26 mouse cellular contexts compared by ENCODE assay signal in the genomic region with DNA sequence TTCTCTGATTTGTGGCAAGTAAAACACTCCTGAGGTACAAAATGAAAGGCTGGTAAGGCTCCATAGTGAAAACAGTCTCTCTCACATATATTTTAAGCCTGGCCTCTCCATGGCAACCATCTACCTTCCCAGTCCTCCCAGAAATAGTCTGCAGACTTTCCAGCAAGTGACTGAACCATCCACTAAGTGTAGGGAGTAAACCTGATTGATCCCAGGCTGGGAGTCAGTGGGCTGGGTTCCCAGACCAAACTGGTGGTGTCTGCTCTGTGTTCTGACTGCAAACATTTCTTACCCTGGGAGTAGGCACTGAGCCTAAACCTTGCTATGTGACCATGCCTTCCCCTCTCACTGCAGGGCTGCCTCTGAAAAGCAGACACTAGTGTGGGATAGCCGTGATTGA. TPM values are rescaled to one million over a fixed set of nuclear protein-coding genes. Genes with fewer than 3 reads are reported as not detected.
A peak's percentile ranks its signal among the peaks of the same experiment; 100 is the strongest.
DNase-seq lines count a peak whose midpoint lies in the region; ATAC-seq lines count a peak whose summit lies in the region.
"Had no signal": no experiment of that assay in that cellular context is flagged by ENCODE, and none has a peak within 500 bp of the region (broad histone marks: within the 10 kb centered on the region; RNA-seq: fewer than 3 reads in every experiment).

No protein-coding gene starts in this region.

- no peak overlapping the region for H3K27ac ChIP-seq in kidney, embryonic 14.5 days (ENCODE audit: low read depth, low read length)
- no peak overlapping the region for H3K27ac ChIP-seq in stomach, embryonic 15.5 days
- H3K27ac ChIP-seq: hindbrain, embryonic 15.5 days; kidney, embryonic 15.5 days; limb, embryonic 15.5 days; liver, embryonic 14.5 days; midbrain, embryonic 12.5 days; neural tube, embryonic 15.5 days had no signal

- H3K36me3 ChIP-seq in kidney, embryonic 14.5 days (ENCODE audit: control insufficient read depth, insufficient read depth, low read length), result no peaks in the 10 kb centered on the region
- H3K36me3 ChIP-seq in stomach, embryonic 15.5 days, result no peaks in the 10 kb centered on the region
- H3K36me3 ChIP-seq: hindbrain, embryonic 15.5 days; kidney, embryonic 15.5 days; limb, embryonic 15.5 days; midbrain, embryonic 12.5 days; neural tube, embryonic 15.5 days had no signal

- no peak overlapping the region for H3K4me2 ChIP-seq in kidney, embryonic 14.5 days (replicated peaks; ENCODE audit: low read depth, low read length)
- no peak overlapping the region for H3K4me2 ChIP-seq in stomach, embryonic 15.5 days
- H3K4me2 ChIP-seq: heart, embryonic 11.5 days; hindbrain, embryonic 15.5 days; kidney, embryonic 15.5 days; limb, embryonic 15.5 days; lung, embryonic 14.5 days; midbrain, embryonic 12.5 days; neural tube, embryonic 15.5 days had no signal

- peak; percentile 32 to 48 for DNase-seq in cerebellum, postnatal 14 days
- no peak for DNase-seq in cerebellum, adult 9-11 months
- peak; percentile 14 to 26 for DNase-seq in kidney, postnatal 4 days
- peak; percentile 7 for DNase-seq in ovary, postnatal 14 days (ENCODE audit: low spot score)
- no peak for DNase-seq in ovary, adult 18-20 months (ENCODE audit: low spot score)
- DNase-seq: adrenal gland, postnatal 10 days; cerebellum, adult 8-10 months; gastrocnemius, postnatal 14 days; heart, adult 11 months; lung, embryonic 14.5 days; retina, postnatal 1 day; spleen, adult 18-20 months; thymus, adult 2 months; thymus, postnatal 4 days had no signal

- no peaks in the 10 kb centered on the region for H3K4me1 ChIP-seq in kidney, embryonic 14.5 days (ENCODE audit: control insufficient read depth, insufficient read depth, low read length)
- H3K4me1 ChIP-seq in stomach, embryonic 15.5 days, result no peaks in the 10 kb centered on the region
- H3K4me1 ChIP-seq: hindbrain, embryonic 15.5 days; kidney, embryonic 15.5 days; limb, embryonic 15.5 days; midbrain, embryonic 12.5 days; neural tube, embryonic 15.5 days had no signal

- H3K27me3 ChIP-seq in kidney, embryonic 14.5 days (ENCODE audit: control insufficient read depth, insufficient read depth, low read length), result no peaks in the 10 kb centered on the region
- no peaks in the 10 kb centered on the region for H3K27me3 ChIP-seq in stomach, embryonic 15.5 days (replicated peaks)
- H3K27me3 ChIP-seq: hindbrain, embryonic 15.5 days; kidney, embryonic 15.5 days; limb, embryonic 15.5 days; midbrain, embryonic 12.5 days; neural tube, embryonic 15.5 days had no signal

- H3K4me3 ChIP-seq in kidney, embryonic 14.5 days (ENCODE audit: low read length), result no peak overlapping the region
- H3K4me3 ChIP-seq in stomach, embryonic 15.5 days (replicated peaks), result no peak overlapping the region
- H3K4me3 ChIP-seq: hindbrain, embryonic 15.5 days; kidney, embryonic 15.5 days; limb, embryonic 15.5 days; midbrain, embryonic 12.5 days; neural tube, embryonic 15.5 days had no signal

- H3K9ac ChIP-seq in kidney, embryonic 14.5 days (ENCODE audit: low read depth, low read length), result no peak overlapping the region
- no peak overlapping the region for H3K9ac ChIP-seq in stomach, embryonic 15.5 days
- H3K9ac ChIP-seq: hindbrain, embryonic 15.5 days; kidney, embryonic 15.5 days; limb, embryonic 15.5 days; liver, embryonic 14.5 days; lung, embryonic 14.5 days; midbrain, embryonic 12.5 days; neural tube, embryonic 15.5 days had no signal

- no peak for ATAC-seq in kidney, embryonic 14.5 days (ENCODE audit: low FRiP score, low TSS enrichment)
- ATAC-seq in stomach, embryonic 15.5 days (ENCODE audit: insufficient read depth, low FRiP score, low read depth), result peak; percentile 53; the same call in 1 of the 2 replicates
- ATAC-seq: intestine, postnatal 0 days had no signal

- H3K9me3 ChIP-seq in kidney, embryonic 14.5 days (ENCODE audit: control insufficient read depth, low read length), result no peaks in the 10 kb centered on the region
- no peaks in the 10 kb centered on the region for H3K9me3 ChIP-seq in stomach, embryonic 15.5 days
- H3K9me3 ChIP-seq: hindbrain, embryonic 15.5 days; kidney, embryonic 15.5 days; limb, embryonic 15.5 days; midbrain, embryonic 12.5 days; neural tube, embryonic 15.5 days had no signal

- WGBS in kidney, embryonic 14.5 days, result 73% methylated on average over 1 of the region's 1 CpGs
- 55% methylated on average over 1 of the region's 1 CpGs for WGBS in stomach, embryonic 15.5 days

RNA-seq across cellular contexts. Expression of a gene that starts 10.3 kb away (rescaled TPM):
- polyA plus RNA-seq in kidney, embryonic 14.5 days (2014; fragmentation: Nextera tagmentation; extraction: Ambion mirVana), result 10.0 and 16.7 TPM in 2 replicates
- 24.1 and 24.6 TPM in 2 replicates for polyA plus RNA-seq in stomach, embryonic 15.5 days (2015; fragmentation: Nextera tagmentation; extraction: Ambion mirVana)

RNA-seq across cellular contexts. Expression of a gene that starts 19.5 kb away (rescaled TPM):
- 4.3 and 5.9 TPM in 2 replicates for polyA plus RNA-seq in kidney, embryonic 14.5 days (2014; fragmentation: Nextera tagmentation; extraction: Ambion mirVana)
- 0.98 and 1.3 TPM in 2 replicates for polyA plus RNA-seq in stomach, embryonic 15.5 days (2015; fragmentation: Nextera tagmentation; extraction: Ambion mirVana)
- polyA plus RNA-seq: heart, postnatal 0 days; large intestine, adult 2 months; limb, embryonic 15.5 days had no signal

RNA-seq across cellular contexts. Expression of a gene that starts 41.1 kb away (rescaled TPM):
- 78.3 and 84.3 TPM in 2 replicates for polyA plus RNA-seq in kidney, embryonic 14.5 days (2014; fragmentation: Nextera tagmentation; extraction: Ambion mirVana)
- polyA plus RNA-seq in stomach, embryonic 15.5 days (2015; fragmentation: Nextera tagmentation; extraction: Ambion mirVana), result 88.7 and 94.8 TPM in 2 replicates

Comparison
In these comparisons a context has a peak if more than half of its experiments do, and no peak if none do; other contexts are left out.
1. DNase-seq: peak in cerebellum, postnatal 14 days (2 of 2), kidney, postnatal 4 days (2 of 2) and ovary, postnatal 14 days (single experiment); none in cerebellum, adult 9-11 months (single experiment) and ovary, adult 18-20 months (single experiment).